Mouse (Mus musculus) effector memory CD4-positive, alpha-beta T cell, adult 7 months (primary cell): ENCODE results near the gene Gm597. TPM values are rescaled to one million over a fixed set of nuclear protein-coding genes. Genes with fewer than 3 reads are reported as not detected.

Source experiments
- polyA plus RNA-seq: library from polyadenylated mRNA; unstranded; fragments of 100-300 nt; shearing (Covaris generic); gene quantifications from one replicate; pipeline ENCODE4 v1.2.1, GENCODE M21; 2017

Gene Gm597
- polyA plus RNA-seq = not detected

GRCm38 (mm10) chr1:28780152-28780551 is at the start of gene Gm597:
Gm597 (minus strand) TSS chr1:28780252.

